Mouse (Mus musculus) bone marrow, adult 2 months (tissue): ENCODE measurements at regions not wholly inside any gene's neighbourhood (a gene's known extent, or its start where the extent isn't known, plus 50 kb on each side); places are given as distances from the start of the nearest gene placed in this dataset.

Source experiments
- H3K27ac ChIP-seq: fragments of 200-500 bp; 2 replicates; pipeline ENCODE4 v1.5.1; 2012; ENCODE audit warnings: low read depth, mild to moderate bottlenecking, control low read depth, inconsistent platforms, low read length; ENCODE audit not compliant: control insufficient read depth, poor library complexity, insufficient read depth
- H3K4me1 ChIP-seq: fragments of 200-500 bp; 2 replicates; pipeline ENCODE4 v1.6.1; 2011; ENCODE audit warnings: low read length; ENCODE audit not compliant: control insufficient read depth, insufficient read depth
- H3K4me3 ChIP-seq: fragments of 200-500 bp; replicated peaks from 2 replicates; pipeline ENCODE3; 2011; ENCODE audit warnings: mild to moderate bottlenecking, low read depth, low read length, control low read depth; ENCODE audit not compliant: control insufficient read depth
- CTCF ChIP-seq: fragments of 200-500 bp; IDR thresholded peaks from 2 replicates; pipeline ENCODE4 v1.5.1; 2011; ENCODE audit warnings: low read length, control low read depth; ENCODE audit not compliant: control insufficient read depth, insufficient read depth
- POLR2A ChIP-seq: fragments of 200-500 bp; IDR thresholded peaks from 2 replicates; pipeline ENCODE4 v1.6.1; 2011; ENCODE audit warnings: low read depth, mild to moderate bottlenecking, control low read depth, low read length, borderline replicate concordance; ENCODE audit not compliant: control insufficient read depth
- WGBS: fragments of 180-500 bp; shearing (Covaris S2); methylation state at CpG from one replicate; pipeline ENCODE4 v1.1.7; 2018; 5-methylcytosine and 5-hydroxymethylcytosine counted together

- 77% methylated on average over 3 of the region's 3 CpGs for WGBS
- TF ChIP-seq CTCF (0 out of 2 replicates have a peak, but pooled peaks have one; percentile 4), POLR2A (no peak)
- Histone ChIP-seq H3K27ac (no peak overlapping the region), H3K4me3 (no peak overlapping the region), H3K4me1 (no peaks in the 10 kb centered on the region)
Observed at GRCm38 (mm10) chr6:24037919-24038318, 68.1 kb upstream of the Tas2r118 start.

- no peak overlapping the region for H3K4me3 ChIP-seq
- TF ChIP-seq POLR2A (no peak), CTCF (no peak)
- 60% methylated on average over 1 of the region's 1 CpGs for WGBS
- no peaks in the 10 kb centered on the region for H3K4me1 ChIP-seq
- no peak overlapping the region for H3K27ac ChIP-seq
Observed at GRCm38 (mm10) chr6:24026352-24026751, 56.5 kb upstream of the Tas2r118 start.

- no peak overlapping the region for H3K27ac ChIP-seq
- no peaks in the 10 kb centered on the region for H3K4me1 ChIP-seq
- H3K4me3 ChIP-seq, result no peak overlapping the region
- TF ChIP-seq CTCF, result no peak
- no peak for TF ChIP-seq POLR2A
Observed at GRCm38 (mm10) chr6:24025721-24026120, 55.9 kb upstream of the Tas2r118 start.
